Mouse (Mus musculus) erythroblast, embryonic 14.5 days (primary cell): ENCODE measurements around the gene Tgfbr1.

Source experiments
- GATA1 ChIP-seq: IDR thresholded peaks from 2 replicates; pipeline ENCODE4 v1.6.1; 2012; ENCODE audit warnings: low read length, inconsistent platforms, mixed read lengths
- TAL1 ChIP-seq: IDR thresholded peaks from 3 replicates; pipeline ENCODE4 v1.6.1; 2012; ENCODE audit warnings: low read length, inconsistent platforms, mixed read lengths

DNA sequence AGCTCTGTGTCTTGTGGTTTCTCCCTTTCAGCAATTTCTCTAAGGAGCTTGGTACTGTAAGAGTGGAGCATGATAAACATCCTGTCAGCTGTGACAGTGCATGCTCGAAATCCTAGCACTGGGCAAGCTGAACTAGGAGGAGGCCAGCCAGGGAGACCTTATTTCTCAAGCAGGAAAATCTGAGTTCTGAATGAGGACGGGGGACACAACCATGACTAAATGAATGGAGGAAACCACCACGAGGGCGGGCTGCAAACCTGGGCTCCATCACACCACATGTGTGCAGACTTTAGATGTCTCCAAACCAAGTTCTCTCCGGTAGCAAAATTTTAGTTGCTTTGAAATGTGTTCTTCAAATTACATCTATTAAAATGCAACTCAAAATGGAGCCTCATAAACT, 96.1 kb downstream of the Tgfbr1 start:
- TF ChIP-seq GATA1 (no peak), TAL1 (no peak)
